Mouse (Mus musculus) CD4-positive, CD25-positive, alpha-beta regulatory T cell, adult 2 months (primary cell): ENCODE measurements around the gene Gm21394.
"Not testable (repeated sequence)": the region's sequence is repeated elsewhere in the genome, so short reads cannot be mapped to it uniquely, and the experiment has no call there.

Experiments
- DNase-seq: peaks from one replicate; pipeline ENCODE4 v3.0.0-alpha.2; 2012; ENCODE audit warnings: low read depth, low spot score

The Gm21394 gene

DNA sequence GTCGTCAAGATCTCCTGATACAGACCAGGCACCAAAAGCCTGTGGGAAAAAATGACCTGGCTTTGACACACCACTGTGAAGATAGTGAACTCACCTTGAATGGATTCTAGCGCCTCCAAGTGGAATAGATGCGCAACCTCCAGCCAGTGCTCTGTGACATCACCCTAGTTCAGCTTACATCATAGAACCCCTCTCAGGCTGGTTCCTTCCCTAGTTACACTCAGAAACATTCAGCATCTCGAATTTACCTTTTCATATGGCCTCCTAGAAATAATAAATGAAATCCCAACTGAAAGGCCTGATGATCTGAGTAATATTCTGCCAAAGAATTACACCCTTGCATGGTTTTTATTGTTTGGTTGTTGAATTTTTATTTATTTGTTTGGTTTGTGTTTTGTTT is at the start of gene Gm21394:
Gene Gm21394, minus strand, starts transcription at position 101 of the 400 bp plus-strand sequence.
- DNase-seq: not testable (repeated sequence)
